Mouse (Mus musculus): ENCODE measurements around the gene Ppp1r9a. TPM values are rescaled to one million over a fixed set of nuclear protein-coding genes. Genes with fewer than 3 reads are reported as not detected.

The Ppp1r9a gene
- polyA plus RNA-seq, 1 experiment: 34.1 TPM

DNA sequence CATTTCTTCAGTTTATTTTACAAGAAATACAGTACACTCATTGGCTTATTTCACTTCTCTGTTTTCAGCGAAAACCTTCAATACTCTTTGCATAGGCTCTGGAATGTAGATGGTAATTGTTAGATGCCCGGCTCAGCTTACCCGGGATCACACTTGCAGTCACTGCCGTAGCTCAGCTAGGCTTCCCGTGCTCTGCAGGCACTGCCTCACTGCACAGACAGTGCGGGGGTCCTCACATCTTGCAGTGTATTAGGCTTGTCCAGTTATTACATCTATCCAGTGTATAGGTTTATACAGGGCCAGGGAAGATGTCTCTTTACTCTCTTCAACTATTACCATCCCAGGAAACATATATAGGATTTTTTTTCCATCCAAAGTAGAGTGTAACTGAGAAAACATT, 37.4 kb downstream of the Ppp1r9a start:
- no peak overlapping the region for H3K27ac ChIP-seq (ENCODE audit: insufficient read depth, low read length)
- 80% methylated on average over 6 of the region's 6 CpGs for WGBS
- TF ChIP-seq CTCF (IDR thresholded peaks at IDR 0.05; ENCODE audit: borderline replicate concordance, insufficient read depth, low read depth, low read length) (no peak), POLR2A (IDR thresholded peaks at IDR 0.05; ENCODE audit: borderline replicate concordance, insufficient read depth, low read length) (no peak)
- H3K27me3 ChIP-seq (ENCODE audit: control insufficient read depth, insufficient read depth, low read length): no peaks in the 10 kb centered on the region
- no peak for DNase-seq
- no peaks in the 10 kb centered on the region for H3K4me1 ChIP-seq (ENCODE audit: control insufficient read depth, insufficient read depth, low read length)
- H3K4me3 ChIP-seq (replicated peaks; ENCODE audit: insufficient read depth, low read depth, low read length): no peak overlapping the region

DNA sequence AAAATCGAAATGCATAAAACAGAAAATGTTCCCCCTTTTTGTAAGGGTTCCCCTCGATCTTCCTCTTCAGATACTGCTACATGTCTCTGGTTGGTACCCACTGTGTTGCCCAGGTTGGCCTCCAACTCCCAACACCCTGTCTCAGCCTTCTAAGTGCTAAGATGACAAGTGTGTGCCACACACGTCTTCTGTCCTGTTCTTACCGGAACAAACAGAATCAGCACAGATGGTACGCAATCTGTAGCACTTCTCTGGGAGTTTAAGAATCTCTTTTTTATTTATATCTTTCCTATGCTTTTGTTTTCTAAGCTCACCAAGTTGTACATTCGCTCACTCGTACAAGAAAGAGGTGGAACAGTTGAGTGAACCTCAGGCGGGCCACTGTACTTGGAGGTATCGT, 37.9 kb downstream of the Ppp1r9a start:
- DNase-seq: no peak
- Histone ChIP-seq H3K27me3 (ENCODE audit: control insufficient read depth, insufficient read depth, low read length) (no peaks in the 10 kb centered on the region), H3K4me3 (replicated peaks; ENCODE audit: insufficient read depth, low read depth, low read length) (no peak overlapping the region), H3K27ac (ENCODE audit: insufficient read depth, low read length) (no peak overlapping the region), H3K4me1 (ENCODE audit: control insufficient read depth, insufficient read depth, low read length) (no peaks in the 10 kb centered on the region)
- WGBS: 84% methylated on average over 9 of the region's 9 CpGs
- TF ChIP-seq POLR2A (IDR thresholded peaks at IDR 0.05; ENCODE audit: borderline replicate concordance, insufficient read depth, low read length): no peak
- no peak for TF ChIP-seq CTCF (IDR thresholded peaks at IDR 0.05; ENCODE audit: borderline replicate concordance, insufficient read depth, low read depth, low read length)

DNA sequence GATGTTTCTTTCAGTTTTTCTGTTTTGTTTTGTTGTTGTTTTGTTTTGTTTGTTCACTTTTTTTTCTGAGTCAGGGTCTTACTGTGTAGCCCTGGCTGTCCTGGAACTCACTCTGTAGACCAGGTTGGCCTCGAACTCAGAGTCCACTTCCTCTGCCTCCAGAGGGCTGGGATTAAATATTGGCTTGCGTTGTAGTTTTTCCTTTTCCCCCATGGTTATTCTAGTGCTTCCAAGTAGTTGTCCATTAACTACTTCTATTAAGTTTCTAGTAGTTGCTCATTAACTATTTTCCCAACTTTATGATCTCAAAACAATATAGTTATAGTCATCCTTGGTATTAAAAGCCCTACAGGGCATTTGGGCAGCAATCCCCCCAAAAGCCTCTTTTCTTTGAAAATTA, 41.1 kb downstream of the Ppp1r9a start:
- Histone ChIP-seq H3K27ac (ENCODE audit: insufficient read depth, low read length) (no peak overlapping the region), H3K4me1 (ENCODE audit: control insufficient read depth, insufficient read depth, low read length) (no peaks in the 10 kb centered on the region), H3K27me3 (ENCODE audit: control insufficient read depth, insufficient read depth, low read length) (no peaks in the 10 kb centered on the region), H3K4me3 (replicated peaks; ENCODE audit: insufficient read depth, low read depth, low read length) (no peak overlapping the region)
- TF ChIP-seq CTCF (IDR thresholded peaks at IDR 0.05; ENCODE audit: borderline replicate concordance, insufficient read depth, low read depth, low read length): no peak
- TF ChIP-seq POLR2A (IDR thresholded peaks at IDR 0.05; ENCODE audit: borderline replicate concordance, insufficient read depth, low read length): no peak
- 95% methylated on average over 2 of the region's 2 CpGs for WGBS
- DNase-seq: no peak

DNA sequence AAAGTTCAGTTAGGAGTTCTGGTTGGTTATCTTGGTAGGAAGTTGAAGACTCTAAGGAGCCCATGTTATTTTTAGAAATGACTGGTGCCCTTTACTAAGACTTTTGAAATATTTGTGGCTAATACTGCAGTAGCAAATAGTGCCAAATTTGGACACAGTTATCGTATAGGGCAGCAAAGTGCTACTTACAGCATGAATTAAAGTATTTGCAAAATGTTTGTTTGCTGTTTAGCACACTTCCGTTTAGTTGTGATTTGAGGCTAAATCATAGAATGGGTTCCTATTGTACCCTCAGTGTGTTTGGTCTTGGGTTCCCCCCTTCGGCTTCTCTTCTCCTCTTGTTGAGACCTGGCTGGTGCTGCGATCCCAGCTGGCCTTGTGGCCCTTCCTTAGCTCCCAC, 45.3 kb downstream of the Ppp1r9a start:
- Histone ChIP-seq H3K4me1 (ENCODE audit: control insufficient read depth, insufficient read depth, low read length) (no peaks in the 10 kb centered on the region), H3K27me3 (ENCODE audit: control insufficient read depth, insufficient read depth, low read length) (no peaks in the 10 kb centered on the region), H3K4me3 (replicated peaks; ENCODE audit: insufficient read depth, low read depth, low read length) (no peak overlapping the region), H3K27ac (ENCODE audit: insufficient read depth, low read length) (no peak overlapping the region)
- TF ChIP-seq POLR2A (IDR thresholded peaks at IDR 0.05; ENCODE audit: borderline replicate concordance, insufficient read depth, low read length) (no peak), CTCF (IDR thresholded peaks at IDR 0.05; ENCODE audit: borderline replicate concordance, insufficient read depth, low read depth, low read length) (no peak)
- no peak for DNase-seq
- WGBS: 90% methylated on average over 4 of the region's 4 CpGs

DNA sequence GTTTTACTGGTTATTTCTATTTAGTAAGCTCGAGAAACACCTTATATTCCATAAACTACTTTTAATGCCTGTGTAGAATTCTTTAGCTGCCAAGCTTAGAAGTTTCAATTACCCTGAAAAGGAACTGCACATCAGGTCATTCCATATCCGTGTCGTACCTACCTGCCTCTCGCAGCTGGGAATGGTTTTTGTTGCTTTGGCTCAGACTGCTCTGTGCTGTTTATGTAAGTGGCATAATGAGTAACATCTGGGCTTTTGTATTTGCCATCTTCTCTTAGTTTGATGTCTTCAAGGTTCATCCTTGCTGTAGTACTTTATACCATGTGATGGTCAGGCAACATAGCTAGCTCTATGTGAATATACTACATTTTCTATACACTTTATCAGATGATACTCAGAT, 47.0 kb downstream of the Ppp1r9a start:
- DNase-seq: no peak
- no peaks in the 10 kb centered on the region for H3K4me1 ChIP-seq (ENCODE audit: control insufficient read depth, insufficient read depth, low read length)
- H3K27me3 ChIP-seq (ENCODE audit: control insufficient read depth, insufficient read depth, low read length): no peaks in the 10 kb centered on the region
- 95% methylated on average over 4 of the region's 4 CpGs for WGBS
- H3K4me3 ChIP-seq (replicated peaks; ENCODE audit: insufficient read depth, low read depth, low read length): no peak overlapping the region
- H3K27ac ChIP-seq (ENCODE audit: insufficient read depth, low read length): no peak overlapping the region
- no peak for TF ChIP-seq CTCF (IDR thresholded peaks at IDR 0.05; ENCODE audit: borderline replicate concordance, insufficient read depth, low read depth, low read length)
- TF ChIP-seq POLR2A (IDR thresholded peaks at IDR 0.05; ENCODE audit: borderline replicate concordance, insufficient read depth, low read length): no peak

DNA sequence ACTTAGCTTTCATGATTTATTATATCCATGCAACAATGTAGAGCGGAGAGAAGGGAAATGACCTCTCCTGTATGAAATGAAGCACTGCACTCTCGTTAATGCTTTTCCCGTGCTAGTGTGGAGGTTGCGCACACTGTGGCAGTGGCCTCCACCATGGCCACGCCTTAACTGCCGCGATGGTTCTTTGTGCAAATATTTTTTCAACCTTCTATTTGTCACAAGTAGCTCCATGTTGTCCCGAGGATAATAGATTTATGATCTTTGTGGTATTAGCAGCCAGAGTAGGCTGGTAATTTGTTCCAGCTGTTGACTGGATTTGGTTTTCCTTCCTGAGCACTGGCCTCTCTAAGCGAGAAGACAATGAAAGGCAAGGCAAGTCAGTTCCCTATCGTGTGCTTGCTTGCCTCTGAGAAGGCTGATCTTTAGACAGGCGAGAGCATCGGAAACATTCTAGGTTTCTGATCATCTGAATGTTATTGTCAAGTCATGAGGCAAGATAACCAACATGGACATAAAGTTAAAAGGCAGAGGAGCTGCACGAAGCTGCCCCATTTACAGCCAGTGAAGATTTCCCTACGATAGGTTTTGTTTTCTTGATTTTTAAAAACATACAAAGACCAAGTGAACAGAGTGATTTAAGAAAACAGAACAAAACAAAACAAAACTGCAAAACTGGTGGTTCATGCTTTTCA, 50.5 kb downstream of the Ppp1r9a start:
- TF ChIP-seq CTCF (IDR thresholded peaks at IDR 0.05; ENCODE audit: borderline replicate concordance, insufficient read depth, low read depth, low read length): no peak
- TF ChIP-seq POLR2A (IDR thresholded peaks at IDR 0.05; ENCODE audit: borderline replicate concordance, insufficient read depth, low read length): no peak
- WGBS: 92% methylated on average over 14 of the region's 14 CpGs
- Histone ChIP-seq H3K27me3 (ENCODE audit: control insufficient read depth, insufficient read depth, low read length) (no peaks in the 10 kb centered on the region), H3K27ac (ENCODE audit: insufficient read depth, low read length) (no peak overlapping the region), H3K4me3 (replicated peaks; ENCODE audit: insufficient read depth, low read depth, low read length) (no peak overlapping the region), H3K4me1 (ENCODE audit: control insufficient read depth, insufficient read depth, low read length) (no peaks in the 10 kb centered on the region)
- DNase-seq: no peak

DNA sequence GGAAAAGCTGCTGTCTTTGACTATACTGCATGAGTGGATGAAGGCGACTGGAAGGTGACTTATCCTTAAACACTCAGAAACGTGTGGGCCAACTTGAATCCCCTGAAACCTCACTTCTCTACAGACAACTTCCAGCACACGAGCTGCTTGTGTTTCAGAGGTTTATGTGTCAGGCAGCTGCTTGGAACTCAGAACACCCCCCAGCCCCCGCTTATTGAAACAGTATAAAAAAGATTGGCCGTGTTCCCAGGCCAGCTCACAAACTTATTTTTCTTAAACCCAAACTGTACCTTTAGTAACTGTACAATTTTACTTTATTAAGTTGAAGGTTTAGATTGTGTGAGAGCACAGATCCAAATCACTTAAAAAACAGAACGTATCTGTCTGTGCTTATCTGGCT, 53.9 kb downstream of the Ppp1r9a start:
- DNase-seq: no peak
- 69% methylated on average over 6 of the region's 6 CpGs for WGBS
- Histone ChIP-seq H3K4me1 (ENCODE audit: control insufficient read depth, insufficient read depth, low read length) (no peaks in the 10 kb centered on the region), H3K27ac (ENCODE audit: insufficient read depth, low read length) (no peak overlapping the region), H3K4me3 (replicated peaks; ENCODE audit: insufficient read depth, low read depth, low read length) (no peak overlapping the region), H3K27me3 (ENCODE audit: control insufficient read depth, insufficient read depth, low read length) (no peaks in the 10 kb centered on the region)
- TF ChIP-seq CTCF (IDR thresholded peaks at IDR 0.05; ENCODE audit: borderline replicate concordance, insufficient read depth, low read depth, low read length) (no peak), POLR2A (IDR thresholded peaks at IDR 0.05; ENCODE audit: borderline replicate concordance, insufficient read depth, low read length) (no peak)

DNA sequence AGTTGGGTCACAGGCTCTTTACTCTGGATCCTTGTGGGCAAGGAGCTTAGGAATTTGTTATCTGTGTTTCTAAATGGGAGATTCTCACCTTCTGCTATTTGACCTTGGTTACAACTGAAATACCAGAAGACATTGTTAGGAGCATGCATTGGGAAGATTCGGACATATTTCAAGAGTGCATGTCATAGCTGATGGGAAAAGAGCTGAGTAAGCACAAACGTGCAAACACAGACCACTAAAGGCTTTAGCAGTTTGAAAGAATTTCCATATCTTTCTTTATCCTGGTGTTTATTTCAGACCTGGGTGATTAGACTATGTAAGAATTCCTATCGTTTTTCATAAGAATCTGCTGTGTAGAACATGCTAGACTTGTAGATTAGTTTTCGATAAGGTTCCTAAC, 59.5 kb downstream of the Ppp1r9a start:
- Histone ChIP-seq H3K4me1 (ENCODE audit: control insufficient read depth, insufficient read depth, low read length) (no peaks in the 10 kb centered on the region), H3K27ac (ENCODE audit: insufficient read depth, low read length) (no peak overlapping the region), H3K4me3 (replicated peaks; ENCODE audit: insufficient read depth, low read depth, low read length) (no peak overlapping the region), H3K27me3 (ENCODE audit: control insufficient read depth, insufficient read depth, low read length) (no peaks in the 10 kb centered on the region)
- DNase-seq: no peak
- WGBS: 78% methylated on average over 4 of the region's 4 CpGs
- TF ChIP-seq POLR2A (IDR thresholded peaks at IDR 0.05; ENCODE audit: borderline replicate concordance, insufficient read depth, low read length) (no peak), CTCF (IDR thresholded peaks at IDR 0.05; ENCODE audit: borderline replicate concordance, insufficient read depth, low read depth, low read length) (no peak)

Measured in cerebellum, adult 2 months (tissue).